Mouse (Mus musculus): ENCODE results near the gene Dock9.
A peak's percentile ranks its signal among the peaks of the same experiment; 100 is the strongest.

The Dock9 gene

DNA sequence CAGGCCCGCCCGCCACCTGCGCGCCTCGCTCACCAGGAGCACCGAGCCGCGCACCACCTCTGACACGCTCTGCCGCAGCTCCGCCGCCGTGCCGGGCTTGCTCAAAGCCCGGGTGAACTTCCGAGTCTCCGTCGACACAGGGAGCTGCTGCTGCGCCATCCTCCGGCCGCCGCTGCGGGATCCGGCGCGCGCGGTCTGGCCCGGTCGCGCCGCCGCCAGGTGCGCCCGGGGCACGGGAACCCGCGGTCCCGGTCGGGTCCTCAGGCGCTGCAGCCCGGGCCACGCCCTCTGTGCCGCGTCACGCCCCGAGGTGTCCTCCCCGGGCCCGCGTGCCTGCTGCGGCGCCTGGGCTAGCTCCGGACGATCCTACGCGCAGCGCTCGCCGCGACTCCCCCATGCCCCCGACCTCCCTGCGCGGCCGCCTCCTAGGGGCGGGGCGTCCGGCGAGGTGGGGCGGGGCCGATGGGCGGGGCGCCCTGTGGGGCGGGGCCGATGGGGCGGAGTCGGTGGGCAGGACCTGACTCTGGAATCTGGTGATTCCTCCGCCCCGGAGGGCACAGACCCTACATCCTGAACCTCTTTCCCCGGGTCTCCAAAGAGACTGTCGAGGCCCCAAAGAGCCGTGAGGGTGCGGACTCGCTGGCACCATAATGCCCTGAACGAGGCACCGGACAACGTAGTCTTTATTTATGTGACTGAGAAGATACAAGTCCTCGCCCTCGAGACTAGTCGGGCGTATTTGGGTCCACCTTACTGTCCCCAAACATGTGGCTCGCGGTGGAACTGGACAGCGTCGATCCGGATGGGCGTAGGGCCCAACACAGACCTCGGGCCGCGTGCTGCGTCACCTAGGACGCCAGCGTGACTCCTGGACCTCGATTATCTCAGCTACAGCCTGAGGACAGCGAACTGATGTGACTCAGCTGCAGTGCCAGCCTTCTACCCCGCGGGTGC is at the start of gene Dock9:
Gene Dock9, minus strand, starts transcription at position 381 of the 954 bp plus-strand sequence.
- DNase-seq (ENCODE audit: low spot score): peak; percentile 55

DNA sequence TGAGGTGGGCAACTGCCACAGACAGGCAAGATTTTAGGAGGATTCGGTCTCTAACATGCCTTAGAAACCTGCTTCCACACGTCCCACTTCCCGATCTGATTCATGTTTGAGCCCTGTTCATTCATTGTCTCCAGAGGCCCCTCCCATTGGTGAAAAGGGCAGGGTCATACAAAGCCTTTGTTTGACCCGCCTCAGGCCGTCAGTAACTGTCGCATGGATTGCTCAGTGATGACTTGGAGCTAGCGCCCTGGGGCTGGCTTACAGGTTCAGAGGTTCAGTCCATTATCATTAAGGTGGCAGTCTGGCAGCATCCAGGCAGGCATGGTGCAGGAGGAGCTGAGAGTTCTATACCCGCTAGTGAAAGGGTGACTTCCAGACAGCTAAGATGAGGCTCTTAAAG is 46.8 kb upstream of the Dock9 start:
- no peak for DNase-seq (ENCODE audit: low spot score)

DNA sequence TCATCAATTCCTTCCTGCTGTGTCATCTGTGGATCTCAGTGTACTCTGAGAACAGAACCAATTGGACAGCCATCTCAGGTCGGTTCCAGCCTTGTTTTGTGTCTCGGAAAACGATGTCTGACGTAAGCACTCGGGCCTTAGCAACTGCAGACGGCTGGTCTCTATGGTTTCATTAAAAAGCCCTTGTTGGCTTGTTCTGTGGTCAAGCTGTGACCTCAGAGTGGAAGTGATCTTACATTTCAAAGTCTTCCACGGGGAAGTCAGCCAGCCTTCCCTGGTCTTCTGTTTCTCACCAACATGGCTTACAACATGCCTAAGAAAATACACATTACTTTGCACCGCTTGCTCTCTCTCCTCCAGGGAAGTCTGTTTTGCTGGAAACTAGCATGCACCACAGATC is 42.6 kb upstream of the Dock9 start:
- no peak for DNase-seq (ENCODE audit: low spot score)

DNA sequence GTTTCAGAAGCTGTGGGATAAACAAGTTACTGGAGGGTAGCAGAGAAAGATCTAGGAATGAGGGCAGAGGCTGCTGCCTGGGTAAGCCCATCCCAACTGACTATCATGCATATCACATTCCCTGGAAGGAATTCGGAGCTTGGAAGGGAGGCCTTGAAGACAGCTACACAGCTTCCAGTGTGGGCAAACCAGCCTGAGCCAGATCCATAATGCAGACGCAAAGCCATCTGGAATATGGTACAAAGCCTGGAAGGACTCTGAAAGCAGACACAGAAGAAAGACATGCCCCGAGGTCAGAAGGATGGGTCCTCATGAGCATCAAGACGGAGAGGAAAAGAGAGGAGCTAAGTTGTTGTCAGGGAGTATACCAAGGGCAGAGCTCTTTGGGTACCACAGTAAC is 40.5 kb upstream of the Dock9 start:
- no peak for DNase-seq (ENCODE audit: low spot score)

DNA sequence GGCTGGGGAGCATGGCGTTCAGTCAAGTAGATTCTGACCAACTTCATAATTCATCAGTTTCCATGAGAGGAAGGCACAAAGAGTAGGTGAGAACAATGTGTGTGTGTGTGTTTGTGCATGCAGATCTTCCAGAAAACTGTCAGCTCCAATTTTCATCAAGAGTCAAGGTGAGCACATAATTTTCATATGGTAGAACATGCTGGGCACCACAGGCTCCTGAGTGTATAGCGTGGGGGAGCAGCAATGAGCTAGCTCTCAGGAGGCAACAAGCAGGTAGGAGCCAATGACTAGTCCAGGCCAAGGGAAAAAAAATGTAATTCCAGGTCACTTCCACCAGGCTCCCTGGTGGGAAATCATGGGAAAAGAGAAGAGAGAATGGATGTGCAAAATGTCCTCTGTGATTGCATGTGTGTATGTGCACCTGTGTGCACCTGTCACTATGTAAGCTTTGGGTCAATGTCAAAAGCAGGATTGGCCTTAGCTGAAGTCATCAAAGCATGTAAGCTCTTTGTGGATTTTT is 35.4 kb upstream of the Dock9 start:
- DNase-seq (ENCODE audit: low spot score): no peak

DNA sequence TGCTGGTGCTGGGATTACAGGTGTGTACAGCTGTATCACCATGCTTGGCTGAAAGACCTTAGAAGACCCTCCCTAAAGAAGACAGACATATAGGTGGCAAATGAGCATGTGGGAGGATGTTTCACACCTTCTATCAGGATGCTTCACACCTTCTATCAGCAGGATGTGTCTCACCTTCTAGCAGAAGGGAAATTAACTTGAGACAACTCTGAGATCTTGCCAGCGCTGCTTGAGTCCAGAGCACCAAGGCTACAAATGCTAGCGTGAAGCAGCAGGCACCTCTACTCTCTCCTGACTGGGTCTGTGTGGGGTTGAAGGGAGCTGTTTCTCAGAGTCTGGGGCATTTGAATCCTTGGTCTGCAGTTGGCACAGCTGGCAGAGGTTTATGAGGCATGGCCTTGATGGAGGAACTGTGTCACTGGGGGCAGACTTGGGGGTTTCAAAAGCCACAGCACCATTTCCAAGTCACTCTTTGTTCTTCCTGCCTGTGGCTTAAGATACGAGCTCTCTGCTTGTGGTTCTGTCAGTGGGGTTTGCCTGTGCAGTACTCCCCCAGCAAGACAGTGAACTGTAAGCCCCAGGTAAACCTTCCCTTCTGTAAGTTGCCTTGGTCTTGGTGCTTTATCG is 32.3 kb upstream of the Dock9 start:
- no peak for DNase-seq (ENCODE audit: low spot score)

DNA sequence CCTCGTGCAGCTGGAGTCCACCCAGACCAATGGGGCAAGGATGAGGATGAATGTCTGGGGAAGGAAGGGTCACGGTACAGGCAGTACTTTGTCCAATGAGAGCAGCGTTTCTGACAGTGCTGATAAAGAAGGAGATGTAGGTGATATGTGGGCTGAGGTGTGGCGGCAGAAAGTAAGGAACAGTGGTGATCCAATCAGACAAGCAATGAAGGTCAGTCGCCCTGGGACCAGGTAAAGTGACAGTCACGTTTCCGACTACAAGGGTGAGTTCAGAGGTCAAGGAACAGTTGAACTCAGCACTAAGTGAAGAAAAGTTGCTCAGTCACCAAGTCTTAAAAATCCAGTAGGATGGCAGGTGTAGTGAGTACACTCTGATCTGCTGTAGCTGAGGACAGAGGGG is 29.5 kb upstream of the Dock9 start:
- no peak for DNase-seq (ENCODE audit: low spot score)

DNA sequence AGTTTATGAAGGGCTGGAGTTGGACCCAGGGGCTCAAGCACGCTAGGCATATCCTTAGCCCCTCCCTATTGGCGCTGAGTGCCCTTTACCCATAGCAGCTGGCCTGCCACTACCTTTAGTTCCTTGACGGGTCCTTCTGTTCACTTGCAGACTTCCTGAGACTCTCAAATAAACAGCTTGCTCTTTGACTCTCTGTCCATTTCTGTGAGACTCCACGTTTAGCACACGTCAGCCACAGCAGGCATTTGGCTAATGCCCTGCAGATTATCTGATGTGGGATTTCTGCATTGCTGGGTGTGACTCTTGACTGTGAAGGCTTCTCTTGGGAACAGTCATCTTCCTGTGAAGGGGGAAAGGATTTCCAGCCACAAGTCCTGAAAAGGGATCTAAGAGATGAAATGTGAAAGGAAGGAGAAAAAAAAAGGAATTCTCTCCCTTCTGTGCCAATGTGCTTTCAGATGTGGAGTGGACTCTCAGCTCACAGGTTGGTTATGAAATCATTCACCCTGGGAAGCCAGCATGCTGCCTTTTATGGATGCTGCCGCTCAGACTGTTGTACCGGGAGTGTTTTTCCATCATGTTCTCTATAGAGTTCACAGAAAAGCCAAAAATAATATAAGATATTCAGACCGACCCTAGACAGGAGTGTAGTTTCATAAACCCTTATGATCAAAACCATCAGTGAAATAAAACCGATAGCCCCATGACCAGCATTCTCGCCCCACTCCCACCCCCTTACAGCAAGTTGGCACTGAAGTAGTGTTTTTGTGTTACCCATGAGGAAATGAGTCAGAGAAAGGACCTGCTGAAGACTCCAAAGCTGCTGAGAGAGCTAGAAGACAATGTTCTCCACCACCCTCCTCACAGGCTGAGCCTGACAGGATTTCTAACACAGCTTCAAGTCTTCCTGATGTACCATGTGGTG is 28.1 kb upstream of the Dock9 start:
- no peak for DNase-seq (ENCODE audit: low spot score)

DNA sequence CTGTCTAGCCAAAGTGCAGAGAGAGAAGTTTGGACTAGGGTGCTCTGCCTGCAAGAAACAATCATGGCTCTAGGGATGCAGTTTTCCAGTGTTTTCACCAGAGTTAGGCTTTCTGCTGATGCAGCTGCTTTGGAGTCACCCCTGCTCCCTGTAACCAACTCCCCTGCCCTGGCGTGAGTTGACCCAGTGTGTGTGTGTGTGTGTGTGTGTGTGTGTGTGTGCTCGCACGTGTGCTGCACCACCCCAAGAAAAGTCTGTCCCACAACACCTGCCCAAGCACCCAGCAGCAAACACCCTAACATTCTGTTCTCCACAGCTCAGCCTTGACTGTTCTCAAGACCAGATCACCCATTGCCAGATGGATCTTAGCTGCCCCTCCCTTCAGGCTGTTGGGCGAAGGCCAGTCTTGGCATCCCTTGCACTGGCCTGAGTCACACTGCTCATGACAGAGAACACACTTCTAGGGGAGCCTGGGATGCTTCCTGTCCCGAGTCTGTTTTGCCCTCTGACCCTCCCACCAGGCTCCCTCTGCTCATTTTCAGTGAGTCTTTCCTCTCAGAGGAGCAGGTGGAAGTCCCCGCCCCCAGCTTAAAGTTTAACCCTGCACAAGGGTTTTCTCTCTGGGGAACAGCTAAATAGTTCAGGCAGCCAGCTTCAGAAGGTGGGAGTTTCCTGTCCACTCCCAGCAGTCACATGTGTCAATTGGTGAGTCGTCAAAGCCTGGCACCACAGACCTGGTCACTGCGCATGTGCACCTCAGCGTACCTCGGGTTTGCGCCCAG is 26.9 kb upstream of the Dock9 start:
- DNase-seq (ENCODE audit: low spot score): no peak

DNA sequence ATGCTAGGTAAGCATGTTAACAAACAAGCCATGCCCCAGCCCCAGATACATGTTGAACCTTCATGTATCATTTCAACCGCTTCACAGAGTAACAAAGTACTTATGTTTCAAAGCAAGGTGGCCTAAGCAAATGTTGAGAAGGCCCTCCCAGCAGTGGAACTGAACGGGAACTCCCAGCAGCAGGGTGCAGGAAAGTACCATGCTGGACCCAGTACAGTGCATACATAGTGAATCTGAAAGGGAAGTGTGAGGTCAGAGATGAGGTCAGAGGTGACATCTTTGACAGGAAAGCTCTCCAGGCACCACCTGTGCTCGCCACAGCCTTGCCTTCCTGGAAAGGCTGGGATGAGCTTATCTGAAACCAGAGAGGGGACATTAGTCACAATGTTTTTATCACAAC is 25.4 kb upstream of the Dock9 start:
- DNase-seq (ENCODE audit: low spot score): no peak

DNA sequence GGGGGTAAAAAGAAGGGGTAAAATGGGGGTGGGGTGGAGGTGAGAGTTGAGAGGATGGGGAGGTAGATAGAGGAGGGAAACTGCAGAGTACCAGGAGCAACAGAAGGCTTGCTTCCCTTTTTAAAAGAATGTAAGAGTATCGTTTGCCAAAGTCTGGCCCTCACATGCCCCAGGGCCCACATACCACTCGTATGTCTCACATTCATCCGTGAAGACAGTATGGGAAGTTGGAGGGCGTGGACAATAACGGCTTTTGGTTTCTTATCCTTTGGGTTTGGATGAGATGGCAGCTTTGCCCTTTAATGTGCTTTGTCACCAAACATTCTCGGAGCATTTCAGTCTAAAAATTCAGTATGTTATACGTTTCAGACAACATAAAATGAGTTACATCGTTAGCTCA is 24.9 kb upstream of the Dock9 start:
- DNase-seq (ENCODE audit: low spot score): no peak

DNA sequence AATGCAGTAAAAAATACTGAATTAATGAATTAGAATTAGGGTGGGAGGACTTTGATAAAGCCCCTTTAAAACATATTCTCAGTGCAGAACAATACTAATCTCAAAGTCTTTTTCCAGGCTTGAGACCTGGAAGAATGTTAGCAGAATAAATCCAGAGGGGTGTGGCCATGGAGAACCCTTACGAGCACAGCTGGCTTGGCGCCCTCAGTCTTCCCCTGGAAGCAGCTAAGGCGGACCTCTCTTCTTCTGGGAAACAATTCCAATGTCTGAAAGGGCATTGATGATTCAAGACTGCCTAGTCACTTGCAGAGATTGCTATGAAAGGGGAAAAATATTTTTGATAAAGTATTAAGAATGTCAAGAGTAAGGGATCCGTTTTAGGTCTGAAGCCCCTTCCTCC is 9.2 kb upstream of the Dock9 start:
- no peak for DNase-seq (ENCODE audit: low spot score)

DNA sequence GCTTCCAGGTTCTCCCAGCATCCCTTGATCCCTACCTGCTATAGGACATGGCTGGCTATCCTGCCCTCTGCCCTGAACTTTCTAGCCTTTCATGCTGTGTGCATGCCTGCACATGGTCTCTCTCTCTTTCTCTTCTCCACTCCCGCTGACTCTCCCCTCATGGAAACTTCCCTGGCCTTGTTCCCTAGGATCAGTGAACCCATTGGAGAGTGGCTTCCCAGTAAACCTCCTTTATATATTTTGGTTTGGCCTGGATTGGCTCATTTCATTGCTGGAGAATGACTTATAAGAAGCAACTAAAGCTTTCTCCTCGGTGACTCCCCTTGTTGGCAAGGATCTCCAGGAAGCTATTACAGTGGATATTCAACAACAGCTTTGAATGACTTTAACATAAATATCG is 8.7 kb upstream of the Dock9 start:
- DNase-seq (ENCODE audit: low spot score): no peak

DNA sequence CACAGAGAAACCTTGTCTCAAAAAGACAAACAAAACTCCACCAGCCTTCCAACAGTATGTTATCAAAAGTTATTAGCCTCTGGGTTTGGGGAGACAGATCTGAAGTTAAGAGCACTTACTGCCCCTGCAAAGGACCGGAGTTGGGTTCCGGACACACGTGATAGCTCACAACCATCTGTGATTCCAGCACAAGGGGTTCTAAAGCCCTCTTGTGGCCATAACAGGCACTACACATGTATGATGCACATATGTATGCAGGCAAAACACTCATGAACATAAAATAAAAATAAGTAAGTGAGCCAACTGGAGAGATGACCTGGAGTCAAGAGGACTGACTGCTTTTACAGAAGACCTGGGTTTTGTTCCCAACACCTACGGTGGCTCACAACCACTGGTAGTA is 6.8 kb upstream of the Dock9 start:
- DNase-seq (ENCODE audit: low spot score): no peak

DNA sequence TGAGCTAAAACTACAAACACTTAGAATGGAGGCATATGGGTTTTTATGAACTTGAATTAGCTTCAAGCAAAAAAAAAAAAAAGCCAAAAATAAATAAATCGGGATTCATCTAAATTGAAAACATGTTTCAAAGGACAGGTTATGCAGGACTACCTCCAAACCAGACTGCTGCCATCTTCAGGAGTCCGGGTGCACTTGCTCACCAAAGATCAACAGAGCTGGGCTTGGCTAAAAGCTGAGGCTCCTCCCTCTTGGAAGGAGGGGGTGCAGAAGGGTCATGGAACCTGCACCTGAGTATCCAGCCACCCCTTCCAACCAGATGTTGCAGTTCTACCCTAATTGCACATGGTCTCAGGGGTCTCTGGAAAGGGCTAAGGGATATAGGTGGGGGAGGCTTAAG is 3.3 kb upstream of the Dock9 start:
- no peak for DNase-seq (ENCODE audit: low spot score)

DNA sequence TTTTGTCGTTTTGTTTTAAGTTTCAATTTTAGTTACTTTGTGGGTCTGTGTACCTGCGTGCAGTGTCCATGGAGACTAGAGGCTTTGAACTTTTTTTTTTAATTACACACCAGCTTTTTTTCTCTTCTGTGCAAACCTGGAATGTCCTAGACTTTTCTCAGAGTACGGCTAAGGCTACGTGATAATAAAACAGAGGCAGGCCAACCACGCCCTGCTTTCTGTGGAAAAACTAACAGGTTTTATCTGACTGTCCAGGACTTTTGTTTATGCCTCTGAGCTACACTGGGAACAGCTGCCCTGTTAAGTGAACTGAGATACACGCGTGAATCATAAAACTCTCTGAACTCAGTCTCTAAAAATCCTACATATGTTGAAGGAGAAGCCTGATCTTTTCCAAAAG is 1.5 kb upstream of the Dock9 start:
- DNase-seq (ENCODE audit: low spot score): no peak

DNA sequence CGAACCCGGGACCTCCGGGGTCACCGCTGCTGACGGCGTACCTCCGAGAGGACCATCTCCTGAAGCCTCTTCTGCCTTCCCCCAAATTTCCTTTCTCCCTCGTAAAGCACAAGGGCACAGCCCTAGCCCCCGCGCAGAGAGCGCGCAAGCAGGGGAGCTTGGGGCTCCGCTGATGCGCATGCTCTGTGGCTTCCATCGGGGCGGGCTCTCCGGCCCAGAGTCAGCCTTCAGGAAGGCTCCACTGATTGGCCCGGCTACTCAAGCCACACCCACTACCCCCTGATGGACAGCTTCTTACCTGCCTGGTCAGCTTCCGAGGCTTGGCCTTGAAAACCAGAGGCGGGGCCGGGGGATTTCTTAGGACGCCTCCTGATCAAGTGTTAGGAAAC is 768 bp upstream of the Dock9 start:
- peak; percentile 80 for DNase-seq (ENCODE audit: low spot score)

DNA sequence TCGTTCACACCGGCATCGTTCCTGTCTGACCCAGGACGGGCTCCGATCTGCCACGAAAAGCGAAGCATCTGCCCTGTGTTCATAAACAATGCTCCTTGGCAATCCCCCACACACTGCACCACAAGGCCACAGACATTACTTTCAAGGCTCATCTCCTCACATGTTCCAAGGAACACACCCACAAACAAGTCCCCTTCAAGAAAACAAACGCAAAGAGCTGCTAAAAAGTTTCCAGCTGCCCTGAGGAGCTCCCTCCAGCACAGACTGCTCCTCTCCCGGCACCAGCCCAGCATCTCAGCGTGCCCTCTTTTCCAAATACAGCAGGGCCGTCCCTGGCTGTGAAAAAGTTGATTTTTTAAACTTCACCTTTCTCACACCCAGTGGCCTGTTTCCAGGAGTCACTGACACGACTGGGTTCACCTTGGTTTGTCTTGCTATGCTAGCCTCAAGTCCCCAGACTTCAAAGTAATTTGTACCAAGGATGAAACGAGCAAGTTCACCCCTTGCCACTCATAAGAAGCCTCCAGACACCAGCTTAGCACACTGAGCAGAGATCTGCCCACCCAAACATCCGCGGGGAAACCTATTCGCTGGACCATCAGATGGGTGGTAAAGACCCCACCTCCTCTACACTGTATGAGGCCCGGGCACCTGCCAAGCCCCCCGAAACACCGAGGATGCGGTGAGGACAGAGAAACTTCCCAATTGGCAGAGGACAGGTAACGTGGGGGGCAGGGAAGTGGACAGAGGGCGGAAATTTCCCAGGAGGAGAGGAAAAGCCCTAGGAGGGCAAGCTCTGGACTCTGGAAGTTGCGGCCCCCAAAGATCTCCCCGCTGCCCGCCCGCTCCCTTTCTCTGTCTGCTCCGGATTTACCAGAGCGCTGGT is 823 bp downstream of the Dock9 start:
- DNase-seq (ENCODE audit: low spot score): no peak

DNA sequence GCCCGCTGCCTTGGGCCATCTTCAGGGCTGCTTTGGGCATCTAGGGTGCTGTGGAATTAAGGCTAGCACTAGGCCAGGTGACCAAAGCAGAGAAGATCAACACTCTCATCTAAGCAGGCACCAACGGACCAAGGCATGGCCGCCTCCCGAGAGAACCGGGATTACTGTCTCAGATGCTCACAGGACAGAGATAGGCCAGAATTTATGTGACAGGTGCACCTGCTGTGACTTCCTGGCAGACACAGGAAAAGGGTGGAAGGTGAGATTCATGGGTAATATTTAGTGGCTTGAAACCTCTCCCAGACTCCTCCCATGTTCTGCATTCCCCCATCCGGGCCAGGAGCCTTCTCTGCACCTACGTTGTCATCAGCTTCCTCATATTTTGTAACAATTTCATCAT is 2.1 kb downstream of the Dock9 start:
- no peak for DNase-seq (ENCODE audit: low spot score)

DNA sequence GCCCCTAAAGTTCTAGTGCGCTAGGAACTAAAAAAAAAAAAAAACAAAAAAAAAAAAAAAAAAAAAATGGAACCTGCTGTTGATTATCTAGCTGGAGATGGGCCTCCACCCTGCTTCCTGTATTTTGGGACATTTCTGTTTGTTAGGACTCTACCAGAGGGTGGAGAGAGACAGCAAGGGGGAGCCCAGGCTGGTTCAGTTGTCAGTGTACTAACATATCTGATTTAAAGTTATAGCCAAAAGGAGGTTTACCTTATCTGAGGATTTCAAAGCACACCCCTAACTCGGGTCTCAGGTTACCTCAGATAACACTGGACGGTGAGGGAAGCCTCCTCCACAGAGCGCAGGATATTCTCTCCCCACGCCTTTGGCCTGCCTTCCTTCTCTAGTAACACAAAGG is 4.0 kb downstream of the Dock9 start:
- DNase-seq (ENCODE audit: low spot score): no peak

DNA sequence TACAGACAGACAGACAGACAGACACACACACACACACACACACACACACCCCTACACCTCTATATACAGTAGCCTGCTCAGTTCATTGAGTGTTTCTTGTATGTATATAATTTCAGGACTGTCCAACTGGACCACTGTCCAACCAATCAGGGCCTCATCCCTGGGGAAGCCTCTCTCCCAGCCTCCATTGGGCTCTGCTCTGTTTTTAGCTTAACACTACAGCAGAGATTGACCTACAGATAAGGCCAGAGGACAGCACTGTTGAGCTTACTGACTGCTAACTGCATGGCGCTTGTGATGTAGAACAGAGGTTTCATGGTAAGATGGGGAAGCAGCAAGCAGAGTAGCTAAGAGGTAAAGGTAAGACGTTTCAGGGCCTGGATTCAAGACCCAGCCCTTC is 5.7 kb downstream of the Dock9 start:
- DNase-seq (ENCODE audit: low spot score): no peak
